Mouse (Mus musculus): Measurements from ENCODE around the gene Emilin2.
"Not testable (repeated sequence)": the region's sequence is repeated elsewhere in the genome, so short reads cannot be mapped to it uniquely, and the experiment has no call there.

The Emilin2 gene

DNA sequence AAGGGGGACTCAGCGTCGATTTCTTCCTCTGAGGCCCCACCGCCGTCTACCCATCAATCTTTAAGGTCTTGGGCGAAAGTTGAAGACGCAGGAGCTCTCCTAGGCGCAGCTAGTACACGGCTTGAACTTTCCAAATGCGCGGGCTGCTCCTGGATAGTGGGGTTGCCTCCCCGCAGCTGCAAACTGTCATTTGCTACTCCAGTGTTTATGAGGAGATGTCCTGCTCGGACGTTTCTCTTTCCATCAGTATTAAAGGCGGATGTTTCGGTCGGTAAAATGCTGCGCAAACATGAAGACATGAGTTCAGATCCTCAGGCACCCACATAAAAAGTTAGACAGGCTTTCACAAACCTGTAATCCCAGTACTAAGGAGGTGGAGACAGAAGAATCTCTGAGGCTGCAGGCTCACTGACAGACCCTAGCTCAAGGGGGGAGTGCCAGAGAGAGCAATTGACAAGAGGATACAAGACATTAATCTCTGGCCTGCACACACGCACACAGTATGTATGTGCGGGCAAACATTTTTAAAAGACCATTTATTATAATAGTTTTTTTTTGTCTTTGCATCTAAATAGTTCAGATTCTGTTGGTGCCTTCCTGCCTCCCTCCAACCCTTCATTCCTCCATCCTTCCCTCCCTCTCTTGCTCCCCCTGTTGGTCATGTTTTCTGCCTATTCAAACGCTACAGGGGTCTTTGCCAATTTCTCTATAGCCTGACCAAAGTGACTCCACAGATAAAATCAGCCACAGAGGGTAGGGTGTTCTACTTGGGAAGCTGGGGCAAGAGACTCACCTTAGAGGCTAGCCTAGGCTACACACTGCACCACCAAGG lies at the start of gene Emilin2:
Emilin2 (minus strand) TSS at position 639 of the 832 bp plus-strand sequence.
- in situ Hi-C loops (cut with MboI, MseI), result no loop called here

- in situ Hi-C loops (cut with MboI, MseI), result no loop called here
Measured at GRCm38 (mm10) chr17:71355526-71355925, 43.7 kb upstream of the Emilin2 start.

DNA sequence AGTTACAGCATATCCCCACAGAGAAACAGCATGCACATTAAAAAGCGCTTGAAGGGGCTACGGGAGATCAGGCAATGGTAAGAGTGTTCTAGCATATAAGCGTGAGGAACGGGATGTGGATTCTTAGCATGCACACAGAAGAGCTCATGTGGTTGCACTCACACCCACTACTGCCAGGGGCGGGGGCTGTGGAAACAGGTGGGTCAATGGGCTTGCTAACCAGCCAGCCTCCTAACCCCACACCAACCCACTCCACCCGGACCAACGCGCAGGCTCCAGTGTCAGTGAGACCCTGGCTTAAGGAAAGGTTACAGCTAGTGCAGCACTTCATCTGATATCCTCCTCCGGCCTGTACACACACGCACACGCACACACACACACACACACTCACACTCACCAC lies 42.4 kb upstream of the Emilin2 start:
- in situ Hi-C loops (cut with MboI, MseI), result no loop called here

DNA sequence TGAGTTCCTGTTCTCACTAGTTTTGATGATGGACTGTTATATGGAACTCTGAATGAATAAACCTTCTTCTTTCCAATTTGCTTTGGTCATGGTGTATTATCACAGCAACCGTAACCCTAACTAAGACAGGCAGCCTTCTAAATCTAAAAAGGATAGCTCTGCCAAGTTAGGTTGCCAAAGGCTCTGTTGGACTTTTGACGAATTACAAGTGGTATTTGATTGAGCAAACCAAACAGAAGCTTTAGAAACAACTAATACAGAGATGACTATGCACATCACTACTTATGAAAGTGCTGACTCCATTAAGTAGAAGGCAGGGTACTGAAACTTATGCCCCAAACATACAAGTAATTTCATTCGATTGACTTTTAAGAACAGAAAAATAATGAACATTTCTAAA lies 36.4 kb upstream of the Emilin2 start:
- in situ Hi-C loops (cut with MboI, MseI), result no loop called here

DNA sequence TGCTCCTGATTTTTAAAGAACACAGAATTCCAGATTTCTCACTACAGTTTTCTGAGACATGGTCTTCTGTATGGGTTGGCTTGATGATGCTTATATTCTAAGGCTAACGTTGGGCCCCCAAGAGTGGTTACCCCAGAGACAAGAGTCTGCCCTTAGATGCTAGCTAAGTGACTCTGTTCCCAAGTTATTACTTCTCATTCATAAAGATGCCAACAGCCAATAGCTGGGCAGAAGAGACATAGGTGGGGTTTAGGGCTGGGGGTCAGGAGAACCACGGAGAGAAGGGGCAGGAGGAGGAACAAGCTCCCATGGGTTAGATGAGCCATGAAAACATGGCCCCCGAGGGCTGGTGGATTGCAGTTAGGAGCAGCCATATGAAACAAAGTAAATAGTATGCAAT lies 30.2 kb upstream of the Emilin2 start:
- in situ Hi-C loops (cut with MboI, MseI), result no loop called here

- in situ Hi-C loops (cut with MboI, MseI), result no loop called here
Measured at GRCm38 (mm10) chr17:71338627-71339026, 26.8 kb upstream of the Emilin2 start.

DNA sequence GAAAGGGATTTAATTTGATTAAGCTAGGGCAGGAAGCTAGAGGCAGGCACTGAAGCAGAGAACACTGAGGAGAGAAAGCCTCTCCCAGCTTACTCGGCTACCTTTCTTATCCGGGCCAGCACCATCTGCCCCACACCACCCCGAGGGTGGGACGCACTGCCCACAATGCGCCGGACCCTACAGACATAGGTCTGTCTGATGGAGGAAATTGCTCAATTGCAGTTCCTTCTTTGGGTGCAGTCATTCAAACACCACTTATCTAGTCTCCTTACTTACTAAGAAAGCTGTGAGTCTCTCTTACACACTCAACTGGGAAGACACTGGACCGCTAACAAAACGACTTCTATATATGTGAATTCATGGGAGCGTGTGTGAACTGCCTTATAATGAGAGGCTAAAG lies 25.8 kb upstream of the Emilin2 start:
- in situ Hi-C loops (cut with MboI, MseI), result no loop called here

DNA sequence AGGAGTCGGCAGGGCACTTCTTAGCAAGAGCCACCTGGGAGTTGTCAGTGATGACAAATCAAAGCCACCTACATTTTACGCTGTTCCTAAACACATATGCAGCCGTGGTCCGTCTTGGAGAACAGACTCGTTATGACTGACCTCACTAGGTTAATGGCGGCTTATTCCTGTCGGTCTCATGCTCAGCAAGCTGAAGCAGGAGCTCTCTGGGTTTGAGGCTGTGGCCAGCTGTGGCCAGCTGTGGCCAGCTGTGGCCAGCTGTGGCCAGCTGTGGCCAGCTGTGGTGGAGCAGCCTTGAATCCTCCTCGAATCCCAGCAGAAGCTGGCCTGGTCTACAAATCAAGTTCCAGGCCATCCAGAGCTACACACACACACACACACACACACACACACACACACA lies 24.6 kb upstream of the Emilin2 start:
- in situ Hi-C loops (cut with MboI, MseI), result no loop called here

GRCm38 (mm10) chr17:71332298-71332697 lies 20.5 kb upstream of the Emilin2 start:
- in situ Hi-C loops (cut with MboI, MseI), result no loop called here

DNA sequence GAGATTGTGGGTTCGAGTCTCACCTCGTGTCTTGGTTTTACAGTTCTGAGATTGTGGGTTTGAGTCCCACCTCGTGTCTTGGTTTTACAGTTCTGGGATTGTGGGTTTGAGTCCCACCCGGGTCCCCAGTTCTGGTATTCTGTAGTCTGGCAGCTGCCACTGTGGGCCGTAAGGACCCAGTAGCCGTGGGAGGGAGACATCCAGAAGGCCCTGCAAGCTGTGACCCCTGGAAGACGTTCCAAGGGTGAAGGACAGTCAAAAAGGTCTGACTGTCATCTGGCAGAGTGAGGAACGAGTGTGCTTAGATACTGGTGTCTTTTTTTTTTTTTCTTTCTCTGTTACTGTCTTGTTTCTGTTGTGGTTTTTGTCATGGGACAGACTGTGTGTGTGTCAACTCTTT lies 9.0 kb upstream of the Emilin2 start:
- in situ Hi-C loops (cut with MboI, MseI), result not testable (repeated sequence)

GRCm38 (mm10) chr17:71319361-71319760 lies 7.6 kb upstream of the Emilin2 start:
- in situ Hi-C loops (cut with MboI, MseI), result no loop called here

- in situ Hi-C loops (cut with MboI, MseI), result no loop called here
Measured at GRCm38 (mm10) chr17:71317571-71317970, 5.8 kb upstream of the Emilin2 start.

- in situ Hi-C loops (cut with MboI, MseI), result no loop called here
Measured at GRCm38 (mm10) chr17:71314315-71314714, 2.5 kb upstream of the Emilin2 start.

DNA sequence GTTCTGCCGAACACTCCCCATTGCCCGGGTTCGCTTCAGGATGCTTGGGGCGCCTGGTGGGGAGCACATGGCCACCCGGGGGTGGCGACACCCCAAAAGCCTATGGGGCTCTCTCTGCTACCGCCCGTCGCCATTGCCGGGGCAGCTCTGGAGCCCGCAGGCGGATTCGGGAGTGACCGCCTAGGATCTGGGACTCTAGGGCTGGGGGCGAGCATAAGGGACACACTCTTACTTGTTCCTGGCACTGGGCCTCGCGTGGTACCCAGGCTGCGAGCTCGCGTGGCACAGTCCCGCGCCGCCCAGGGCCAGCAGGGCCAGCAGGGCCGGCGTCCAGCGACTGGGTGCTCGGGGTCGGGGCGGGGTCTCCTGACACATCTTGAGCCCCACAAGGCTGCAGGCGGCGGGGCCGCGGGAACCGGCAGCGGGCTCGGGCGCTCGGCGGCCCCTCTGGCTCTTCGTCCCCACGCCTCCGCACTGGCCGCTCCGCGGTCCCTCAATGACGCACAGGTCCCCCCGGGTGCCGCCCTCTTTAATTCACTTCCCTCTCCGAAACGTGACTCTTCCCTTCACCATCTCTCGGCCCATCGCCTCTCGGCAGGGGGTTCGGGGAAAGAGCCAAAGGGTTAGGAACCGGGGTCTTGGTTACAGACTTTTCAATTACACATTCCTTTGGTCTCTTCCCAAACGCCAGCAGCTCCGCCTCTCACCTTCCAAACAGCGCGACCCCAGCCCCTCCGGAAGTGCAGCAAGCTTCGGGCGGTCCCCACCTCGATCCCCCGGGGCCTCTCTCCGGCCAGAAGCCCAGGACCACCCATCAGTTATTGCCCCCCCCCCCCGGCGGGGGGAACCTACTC lies 1.1 kb downstream of the Emilin2 start:
- in situ Hi-C loops (cut with MboI, MseI), result no loop called here

DNA sequence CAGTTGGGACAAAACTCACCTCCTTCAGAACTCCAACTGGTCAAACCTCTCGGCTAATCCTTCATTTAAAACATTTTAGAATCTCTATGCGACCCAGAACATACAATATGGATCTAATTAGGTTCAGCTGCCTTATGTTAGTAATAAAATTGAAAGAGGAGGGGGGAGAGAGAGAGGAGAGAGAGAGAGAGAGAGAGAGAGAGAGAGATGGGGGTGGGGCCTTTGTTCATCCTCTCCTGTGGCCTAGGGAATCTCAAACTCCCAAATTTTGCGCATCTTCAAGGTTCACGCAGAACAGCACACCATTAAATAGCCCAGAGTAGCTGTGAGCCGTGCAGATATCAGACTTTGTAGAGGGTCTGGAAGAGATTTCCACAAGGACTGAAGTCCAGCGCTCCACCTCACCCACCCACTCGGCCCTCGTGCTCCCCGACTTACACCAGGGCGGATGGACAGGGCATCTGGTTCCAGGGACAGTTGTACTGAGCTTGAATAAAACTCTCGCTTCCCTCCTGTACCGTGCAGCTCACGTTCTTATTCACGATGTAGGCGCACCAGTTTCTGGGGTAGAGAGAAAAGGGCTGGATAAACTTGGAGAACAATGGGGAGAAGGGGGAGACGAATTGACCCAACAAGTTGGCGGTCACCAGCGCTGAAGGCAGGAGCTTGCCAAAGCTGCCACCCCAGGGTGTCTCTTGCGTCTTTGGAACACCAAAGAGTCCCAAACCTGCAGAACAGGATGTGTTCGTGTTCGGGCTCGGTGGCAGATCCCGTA lies 1.9 kb downstream of the Emilin2 start:
- in situ Hi-C loops (cut with MboI, MseI), result no loop called here

- in situ Hi-C loops (cut with MboI, MseI), result no loop called here
Measured at GRCm38 (mm10) chr17:71309141-71309540, 2.6 kb downstream of the Emilin2 start.

DNA sequence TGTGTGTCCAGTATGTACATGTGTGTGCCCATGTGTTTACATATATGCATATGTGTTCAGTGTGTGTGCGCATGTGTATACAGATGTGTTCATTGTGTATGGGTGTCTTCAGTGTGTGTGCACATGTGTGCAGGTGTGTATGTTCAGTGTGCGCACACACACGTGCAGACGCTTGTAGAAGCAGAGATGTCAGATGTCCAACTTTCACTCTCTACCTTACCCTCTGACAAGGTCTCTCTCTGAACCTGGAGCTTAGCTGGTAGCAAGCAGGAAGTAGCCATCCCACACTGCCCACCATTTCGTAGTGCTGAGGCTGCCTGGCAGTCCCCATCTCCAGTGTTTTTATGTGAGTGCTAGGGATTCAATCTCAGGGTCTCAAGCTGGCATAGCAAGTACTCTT lies 3.5 kb downstream of the Emilin2 start:
- in situ Hi-C loops (cut with MboI, MseI), result no loop called here

GRCm38 (mm10) chr17:71307251-71307790 lies 4.5 kb downstream of the Emilin2 start:
- in situ Hi-C loops (cut with MboI, MseI), result no loop called here

GRCm38 (mm10) chr17:71306716-71307115 lies 5.1 kb downstream of the Emilin2 start:
- in situ Hi-C loops (cut with MboI, MseI), result no loop called here

- in situ Hi-C loops (cut with MboI, MseI), result no loop called here
Measured at GRCm38 (mm10) chr17:71306091-71306490, 5.7 kb downstream of the Emilin2 start.

- in situ Hi-C loops (cut with MboI, MseI), result no loop called here
Measured at GRCm38 (mm10) chr17:71303444-71303843, 8.3 kb downstream of the Emilin2 start.

GRCm38 (mm10) chr17:71301413-71301812 lies 10.4 kb downstream of the Emilin2 start:
- in situ Hi-C loops (cut with MboI, MseI), result no loop called here
